Mouse (Mus musculus) bone marrow, adult 2 months (tissue): ENCODE data around the gene Trpm6. TPM values are rescaled to one million over a fixed set of nuclear protein-coding genes. Genes with fewer than 3 reads are reported as not detected.

Experiments used
- H3K27ac ChIP-seq: fragments of 200-500 bp; 2 replicates; pipeline ENCODE4 v1.5.1; 2012; ENCODE audit warnings: low read depth, mild to moderate bottlenecking, control low read depth, inconsistent platforms, low read length; ENCODE audit not compliant: control insufficient read depth, poor library complexity, insufficient read depth
- H3K4me1 ChIP-seq: fragments of 200-500 bp; 2 replicates; pipeline ENCODE4 v1.6.1; 2011; ENCODE audit warnings: low read length; ENCODE audit not compliant: control insufficient read depth, insufficient read depth
- H3K4me3 ChIP-seq: fragments of 200-500 bp; replicated peaks from 2 replicates; pipeline ENCODE3; 2011; ENCODE audit warnings: mild to moderate bottlenecking, low read depth, low read length, control low read depth; ENCODE audit not compliant: control insufficient read depth
- CTCF ChIP-seq: fragments of 200-500 bp; IDR thresholded peaks from 2 replicates; pipeline ENCODE4 v1.5.1; 2011; ENCODE audit warnings: low read length, control low read depth; ENCODE audit not compliant: control insufficient read depth, insufficient read depth
- POLR2A ChIP-seq: fragments of 200-500 bp; IDR thresholded peaks from 2 replicates; pipeline ENCODE4 v1.6.1; 2011; ENCODE audit warnings: low read depth, mild to moderate bottlenecking, control low read depth, low read length, borderline replicate concordance; ENCODE audit not compliant: control insufficient read depth
- WGBS: fragments of 180-500 bp; shearing (Covaris S2); methylation state at CpG from one replicate; pipeline ENCODE4 v1.1.7; 2018; 5-methylcytosine and 5-hydroxymethylcytosine counted together
- polyA plus RNA-seq: library from polyadenylated mRNA; stranded (reverse); fragments of >200 nt; gene quantifications from 2 replicates; pipeline ENCODE4 v1.2.4, GENCODE M21; 2011; ENCODE audit warnings: low replicate concordance; ENCODE audit not compliant: missing spikeins, insufficient read depth, insufficient read length

Gene Trpm6
- polyA plus RNA-seq, 1 experiment: not detected

DNA sequence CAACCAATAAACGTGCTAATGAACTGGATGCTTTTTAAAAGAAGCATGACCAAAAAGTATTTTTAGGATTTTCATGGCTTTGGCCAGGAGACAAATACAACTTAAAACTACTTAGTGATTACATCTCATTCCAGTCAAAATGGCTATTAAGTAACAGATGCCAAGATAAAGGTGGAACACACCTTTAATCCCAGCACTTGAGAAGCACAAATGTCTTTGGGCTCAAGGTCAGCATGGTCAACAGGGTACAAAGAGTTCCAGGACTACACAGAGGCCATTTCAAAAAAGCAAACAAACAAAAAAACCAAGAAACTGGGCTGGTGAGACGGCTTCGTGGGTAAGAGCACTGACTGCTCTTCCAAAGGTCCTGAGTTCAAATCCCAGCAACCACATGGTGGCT is 29.4 kb upstream of the Trpm6 start:
- no peak overlapping the region for H3K27ac ChIP-seq
- H3K4me1 ChIP-seq: no peaks in the 10 kb centered on the region
- TF ChIP-seq CTCF (no peak), POLR2A (no peak)
- H3K4me3 ChIP-seq: no peak overlapping the region
- WGBS: 90% methylated on average over 3 of the region's 3 CpGs

DNA sequence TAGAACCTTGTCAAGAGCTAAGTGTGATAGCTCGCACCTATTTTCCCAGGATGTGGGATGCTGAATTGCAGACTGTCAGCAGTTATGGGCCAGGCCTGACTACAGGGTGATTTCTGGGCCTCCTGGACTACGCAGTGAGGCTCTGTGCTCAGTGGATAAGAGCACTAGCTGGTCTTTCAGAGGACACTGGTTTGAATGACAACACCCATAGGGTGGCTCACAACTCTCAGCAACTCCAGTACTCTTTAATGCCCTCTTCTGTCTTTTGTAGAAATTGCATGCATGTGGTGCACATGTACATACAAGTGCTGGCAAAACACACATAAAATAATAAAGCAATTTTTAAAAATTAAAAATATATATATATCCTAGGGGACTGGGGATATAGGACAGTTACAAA is 24.6 kb upstream of the Trpm6 start:
- no peaks in the 10 kb centered on the region for H3K4me1 ChIP-seq
- no peak overlapping the region for H3K4me3 ChIP-seq
- no peak overlapping the region for H3K27ac ChIP-seq
- TF ChIP-seq POLR2A (no peak), CTCF (no peak)
- 80% methylated on average over 2 of the region's 2 CpGs for WGBS

- no peaks in the 10 kb centered on the region for H3K4me1 ChIP-seq
- TF ChIP-seq CTCF: no peak
- TF ChIP-seq POLR2A: no peak
- H3K4me3 ChIP-seq: no peak overlapping the region
- H3K27ac ChIP-seq: no peak overlapping the region
- WGBS: 65% methylated on average over 7 of the region's 7 CpGs
These were observed 19.5 kb upstream of the Trpm6 start for GRCm38 (mm10) chr19:18730255-18730654.

DNA sequence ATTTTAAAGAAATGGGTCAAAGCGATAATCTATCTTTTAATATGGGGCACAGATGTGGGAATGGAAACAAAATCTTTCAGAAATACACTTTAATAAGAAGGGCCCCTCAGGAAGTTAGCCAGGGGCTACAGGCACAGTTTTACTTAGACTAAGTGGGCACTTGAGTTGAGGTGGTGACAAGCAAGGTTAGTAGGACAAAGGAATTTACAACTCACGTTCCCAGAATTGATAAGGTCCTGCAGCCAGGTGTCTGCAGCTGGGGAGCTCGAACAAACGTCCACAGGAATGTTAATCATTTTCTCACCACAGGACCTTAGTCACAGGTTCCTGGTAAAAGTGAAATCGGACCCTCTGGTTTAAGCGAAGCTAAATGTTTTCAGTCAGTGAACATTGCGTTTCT is 18.7 kb upstream of the Trpm6 start:
- no peaks in the 10 kb centered on the region for H3K4me1 ChIP-seq
- TF ChIP-seq POLR2A (no peak), CTCF (no peak)
- no peak overlapping the region for H3K27ac ChIP-seq
- no peak overlapping the region for H3K4me3 ChIP-seq
- WGBS: 60% methylated on average over 7 of the region's 7 CpGs

DNA sequence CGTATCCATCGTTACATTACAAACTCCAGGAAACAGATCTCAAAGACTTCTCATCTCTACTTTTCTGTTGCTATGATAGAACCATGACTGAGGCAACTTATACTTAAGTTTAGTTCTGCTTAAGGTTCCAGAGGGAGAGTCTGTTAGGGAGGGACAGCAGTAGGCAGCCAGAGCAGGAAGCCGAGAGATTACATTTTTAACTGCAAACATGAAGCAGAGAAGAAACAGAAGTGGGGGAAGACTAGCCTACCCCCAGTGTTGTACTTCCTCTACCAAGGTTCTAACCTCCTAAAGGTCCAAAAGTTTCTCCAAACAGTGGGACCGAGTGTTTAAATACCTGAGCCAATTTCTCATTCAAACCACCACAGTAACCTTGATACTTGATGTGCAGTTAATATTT is 13.9 kb upstream of the Trpm6 start:
- WGBS: 85% methylated on average over 4 of the region's 4 CpGs
- H3K27ac ChIP-seq: no peak overlapping the region
- TF ChIP-seq CTCF (no peak), POLR2A (no peak)
- no peak overlapping the region for H3K4me3 ChIP-seq
- no peaks in the 10 kb centered on the region for H3K4me1 ChIP-seq

DNA sequence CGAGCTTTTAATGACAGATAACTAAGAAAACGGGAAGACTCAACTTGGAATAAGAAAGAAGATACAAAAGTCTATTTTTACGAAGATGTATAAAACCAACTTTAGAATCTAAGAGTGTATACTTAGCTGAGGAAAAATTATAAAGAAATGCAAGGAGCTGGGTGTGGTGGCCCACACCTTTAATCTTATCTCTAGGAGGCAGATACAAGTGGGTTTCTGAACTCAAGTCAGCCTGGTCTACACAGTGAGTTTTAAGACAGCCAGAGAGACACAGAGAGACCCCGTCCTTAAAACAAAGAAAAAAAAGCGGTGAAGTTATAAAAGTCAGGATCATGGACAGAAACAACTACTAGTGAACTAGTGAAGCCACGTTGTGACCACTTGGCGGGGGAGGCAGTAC is 10.6 kb upstream of the Trpm6 start:
- no peak overlapping the region for H3K27ac ChIP-seq
- no peak overlapping the region for H3K4me3 ChIP-seq
- no peak for TF ChIP-seq POLR2A
- no peak for TF ChIP-seq CTCF
- H3K4me1 ChIP-seq: no peaks in the 10 kb centered on the region
- 75% methylated on average over 7 of the region's 7 CpGs for WGBS

DNA sequence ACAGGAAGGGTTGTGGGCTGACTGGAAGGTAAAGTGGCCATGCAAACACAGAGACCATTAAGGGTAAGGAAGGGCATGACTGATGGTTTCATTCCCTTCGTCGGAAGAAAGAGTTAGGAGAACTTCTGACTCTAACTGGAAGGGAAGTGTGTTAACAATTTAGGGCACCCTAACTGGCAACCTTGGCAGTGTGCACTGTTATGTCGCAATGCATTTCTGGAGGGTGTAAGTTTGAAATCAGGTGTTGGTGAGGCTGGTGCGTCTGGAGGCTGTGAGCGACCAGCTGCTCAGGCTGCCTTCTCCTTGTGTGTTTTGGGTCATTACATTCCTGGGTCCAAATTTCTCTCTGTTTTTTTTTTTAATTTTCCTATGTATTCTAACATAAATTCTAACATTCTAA is 5.8 kb upstream of the Trpm6 start:
- WGBS: 29% methylated on average over 5 of the region's 5 CpGs
- no peak overlapping the region for H3K27ac ChIP-seq
- TF ChIP-seq CTCF: no peak
- TF ChIP-seq POLR2A: no peak

DNA sequence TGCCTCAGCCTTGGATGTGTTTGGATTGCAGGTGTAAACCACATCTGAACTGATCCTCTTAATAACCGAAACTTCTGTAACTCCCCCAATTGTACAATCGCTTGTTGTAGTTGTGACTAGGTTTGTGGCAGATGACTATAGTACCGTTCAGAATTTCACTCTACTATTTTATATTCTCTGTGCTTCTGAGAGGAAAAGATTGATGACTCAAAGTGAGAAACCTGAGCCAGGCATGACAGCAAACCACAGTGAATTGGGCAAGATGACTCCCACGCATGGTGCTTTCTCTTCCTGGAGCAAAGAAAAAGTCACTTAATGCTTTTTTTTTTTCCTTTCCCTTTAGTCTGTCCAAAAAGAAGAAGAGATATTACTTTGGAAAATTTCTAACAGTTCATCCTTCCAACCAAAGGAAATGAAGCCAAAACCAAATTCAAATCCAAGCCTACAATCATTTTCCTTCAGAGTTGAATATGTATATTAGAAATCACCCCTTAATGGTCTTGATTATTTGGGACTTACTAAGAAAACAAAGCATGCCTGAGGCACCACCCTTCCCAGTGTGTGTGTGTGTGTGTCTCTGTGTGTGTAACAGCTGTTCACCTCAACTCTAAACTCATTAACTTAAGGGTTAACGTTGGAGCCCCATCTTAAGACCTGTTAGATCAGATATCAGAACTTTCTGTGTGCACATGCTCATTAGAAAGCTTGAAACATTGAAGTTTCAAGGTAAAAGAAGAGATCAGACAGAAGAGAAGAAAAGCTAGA is 3.0 kb upstream of the Trpm6 start:
- no peak overlapping the region for H3K4me3 ChIP-seq
- H3K4me1 ChIP-seq: no peaks in the 10 kb centered on the region
- TF ChIP-seq CTCF: no peak
- no peak for TF ChIP-seq POLR2A
- H3K27ac ChIP-seq: no peak overlapping the region
- WGBS: 64% methylated on average over 5 of the region's 5 CpGs

More for the DNA sequence above, 5.8 kb upstream of the Trpm6 start:
- Histone ChIP-seq H3K4me3 (no peak overlapping the region), H3K4me1 (no peaks in the 10 kb centered on the region)

DNA sequence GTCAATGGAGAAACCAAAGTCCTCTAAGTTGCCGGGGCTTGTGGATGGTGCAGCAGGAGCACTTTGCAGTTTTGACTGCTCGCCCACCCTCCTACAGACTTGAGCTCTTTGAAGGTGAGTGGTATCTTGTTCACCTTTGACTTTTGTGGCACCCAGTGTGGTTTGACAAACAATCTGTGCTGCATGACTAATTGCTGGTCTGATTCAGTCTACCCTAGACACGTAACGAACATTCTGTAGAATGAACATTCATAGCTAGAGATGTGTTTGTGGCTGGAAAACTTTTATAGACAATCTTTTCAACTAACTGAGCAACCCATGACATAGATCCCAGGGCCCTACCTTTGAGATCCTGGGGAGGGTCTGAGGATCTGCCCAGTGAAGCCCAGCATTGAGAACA is 2.4 kb upstream of the Trpm6 start:
- WGBS: 86% methylated on average over 4 of the region's 4 CpGs
- Histone ChIP-seq H3K4me3 (no peak overlapping the region), H3K4me1 (no peaks in the 10 kb centered on the region), H3K27ac (no peak overlapping the region)
- no peak for TF ChIP-seq POLR2A
- TF ChIP-seq CTCF: no peak
